Mouse (Mus musculus): Measurements from ENCODE around the gene Zc3hc1.
A peak's percentile ranks its signal among the peaks of the same experiment; 100 is the strongest.
"Not testable (repeated sequence)": the region's sequence is repeated elsewhere in the genome, so short reads cannot be mapped to it uniquely, and the experiment has no call there.

Zc3hc1 gene

DNA sequence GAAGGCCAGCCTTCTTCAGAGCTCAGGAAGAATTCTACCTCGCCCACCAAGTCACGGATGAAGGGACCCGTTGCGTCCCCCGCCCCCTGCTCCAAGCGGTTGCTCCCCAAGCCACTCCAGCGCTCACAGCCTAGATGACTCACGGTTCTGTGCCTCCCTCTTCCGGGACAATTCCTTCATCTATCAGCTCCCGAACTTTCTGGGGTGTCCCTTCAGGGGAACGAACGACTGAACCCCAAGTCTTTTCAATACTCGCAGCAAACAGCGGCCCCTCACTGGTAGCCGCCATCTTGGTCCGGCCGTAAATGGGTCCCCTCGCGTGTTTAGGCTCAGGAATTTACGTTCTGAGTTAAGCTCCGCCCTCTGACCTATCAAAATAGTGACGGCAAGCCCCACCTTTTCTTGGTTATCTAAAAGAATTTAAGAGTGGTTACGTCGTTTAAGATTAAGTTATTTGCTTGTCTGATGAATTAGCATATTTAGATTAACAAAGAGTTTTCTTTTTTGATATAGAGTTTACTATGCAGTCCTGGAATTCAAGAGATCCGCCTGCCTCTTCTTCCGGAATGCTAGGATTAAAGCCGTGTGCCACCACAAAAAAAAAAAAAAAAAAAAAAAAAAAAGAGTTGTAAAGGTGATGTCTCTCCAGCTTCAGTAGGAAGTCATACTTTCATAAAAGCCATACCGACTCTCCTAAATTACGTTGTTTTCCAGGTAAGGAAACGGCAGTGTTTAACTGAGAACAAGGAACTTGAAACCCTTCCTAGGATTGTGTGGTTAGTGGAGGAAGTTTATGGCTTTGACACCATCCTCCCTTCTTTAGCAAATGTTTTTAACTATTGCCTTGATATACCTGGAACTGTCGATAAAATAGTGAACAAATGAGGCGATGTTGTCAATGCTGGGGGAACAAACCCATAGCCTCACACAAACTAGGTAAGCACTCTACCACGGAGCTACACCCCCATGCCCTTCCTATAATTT, at the start of gene Zc3hc1:
Gene Zc3hc1 (minus strand): TSS at position 315 of the 984 bp plus-strand sequence.
- DNase-seq (ENCODE audit: low spot score): peak; percentile 85

DNA sequence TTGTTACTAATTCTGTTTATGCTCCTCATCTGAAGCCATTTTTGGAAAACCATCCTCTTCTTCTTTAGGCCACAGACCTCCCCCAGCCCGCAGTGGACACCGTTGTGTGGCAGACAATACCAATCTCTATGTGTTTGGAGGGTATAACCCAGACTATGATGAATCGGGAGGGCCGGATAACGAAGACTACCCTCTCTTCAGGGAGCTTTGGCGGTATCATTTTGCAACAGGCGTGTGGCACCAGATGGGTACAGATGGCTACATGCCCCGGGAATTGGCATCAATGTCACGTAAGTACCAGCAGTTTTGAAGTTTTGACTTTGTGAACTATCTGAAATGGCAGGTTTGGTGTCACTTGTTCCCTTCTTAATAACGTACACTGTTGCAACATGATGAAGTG, 48.7 kb upstream of the Zc3hc1 start:
- DNase-seq (ENCODE audit: low spot score): no peak

DNA sequence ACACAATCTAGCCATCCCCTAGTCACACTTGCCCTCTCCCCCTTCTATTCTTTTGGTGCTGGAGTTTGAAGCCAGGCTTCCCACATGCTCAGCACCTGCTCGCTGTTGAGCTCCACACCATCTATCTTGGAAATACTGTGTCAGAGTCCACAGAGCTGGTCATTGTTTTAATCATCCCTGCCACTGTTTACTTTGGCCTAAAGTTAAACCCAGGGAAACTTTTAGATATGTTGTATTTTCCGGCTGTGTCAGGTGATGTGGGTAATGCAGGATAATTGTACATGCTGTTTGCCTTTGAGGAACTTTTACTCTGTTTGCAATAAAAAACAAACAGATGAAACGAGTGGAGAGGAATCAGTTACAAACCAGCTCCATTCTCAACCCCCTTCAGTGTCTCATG, 46.2 kb upstream of the Zc3hc1 start:
- DNase-seq (ENCODE audit: low spot score): peak; percentile 57

DNA sequence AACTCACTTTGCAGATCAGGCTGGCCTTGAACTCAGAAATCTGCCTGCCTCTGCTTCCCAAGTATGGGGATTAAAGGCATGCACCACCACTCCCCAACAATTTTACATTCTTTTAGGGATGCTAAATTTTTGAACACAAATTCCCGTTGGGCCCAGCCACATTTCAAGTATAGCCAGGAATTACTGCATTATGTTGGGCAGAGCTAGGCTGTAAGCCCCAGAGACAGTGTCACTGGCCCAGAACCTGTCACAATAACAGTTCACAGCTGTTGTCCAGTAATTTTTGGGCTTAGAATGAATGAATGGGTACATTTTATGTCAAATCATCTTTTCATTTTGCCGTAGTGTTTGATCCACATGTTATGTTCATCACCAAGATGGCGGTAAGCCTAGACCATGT, 45.6 kb upstream of the Zc3hc1 start:
- DNase-seq (ENCODE audit: low spot score): no peak

DNA sequence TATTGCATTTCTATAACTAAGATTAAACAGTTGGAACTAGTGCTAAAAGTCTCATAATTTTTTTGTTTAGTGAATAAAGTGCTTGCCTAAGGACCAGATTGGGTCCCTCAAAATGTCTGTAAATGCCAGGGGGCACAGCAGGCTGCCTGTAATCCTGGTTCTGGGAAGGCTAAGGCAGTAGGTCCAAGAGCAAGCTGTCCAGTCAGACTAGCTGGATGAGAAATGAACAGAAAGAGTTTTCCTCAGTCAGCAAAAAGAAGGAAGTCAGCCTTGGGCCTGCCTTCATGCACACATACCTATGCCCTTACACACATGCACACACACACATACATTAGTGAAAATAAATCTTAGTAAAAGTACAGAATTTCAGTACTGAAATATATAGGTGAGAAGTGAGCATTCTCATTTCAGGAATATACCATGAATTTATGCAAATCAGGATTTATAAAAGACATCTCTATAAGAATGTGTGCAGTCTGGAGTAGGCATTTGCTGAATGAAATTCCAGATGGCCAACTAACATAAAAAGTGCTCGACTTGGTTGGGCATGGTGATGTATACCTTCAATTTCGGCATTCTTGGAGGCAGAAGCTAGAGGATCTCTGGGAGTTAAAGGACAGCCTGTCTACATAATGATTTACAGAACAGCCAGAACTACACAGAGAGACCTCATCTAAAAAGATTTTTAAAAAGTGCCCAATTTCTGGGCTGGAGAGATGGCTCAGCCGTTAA, 41.8 kb upstream of the Zc3hc1 start:
- DNase-seq (ENCODE audit: low spot score): peak; percentile 43

DNA sequence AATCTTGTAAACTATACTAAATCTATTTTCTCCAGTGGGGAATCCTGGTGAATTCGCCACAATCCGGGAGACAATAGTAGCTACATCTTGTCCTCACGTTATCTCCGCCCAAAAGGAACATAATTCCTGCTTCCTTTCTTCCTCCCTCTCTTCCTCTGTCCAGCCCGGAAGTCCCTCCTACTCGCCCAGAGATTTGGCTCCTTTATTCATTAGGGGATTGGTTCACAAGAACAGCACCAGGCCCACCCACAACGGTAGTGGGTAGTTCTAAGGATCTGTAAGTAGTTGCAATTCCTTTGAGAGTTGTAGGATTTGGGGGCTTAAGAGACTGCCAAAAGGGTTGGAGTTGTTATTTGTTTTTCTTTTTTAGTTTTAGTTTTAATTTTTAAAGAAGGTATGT, 26.0 kb upstream of the Zc3hc1 start:
- no peak for DNase-seq (ENCODE audit: low spot score)

DNA sequence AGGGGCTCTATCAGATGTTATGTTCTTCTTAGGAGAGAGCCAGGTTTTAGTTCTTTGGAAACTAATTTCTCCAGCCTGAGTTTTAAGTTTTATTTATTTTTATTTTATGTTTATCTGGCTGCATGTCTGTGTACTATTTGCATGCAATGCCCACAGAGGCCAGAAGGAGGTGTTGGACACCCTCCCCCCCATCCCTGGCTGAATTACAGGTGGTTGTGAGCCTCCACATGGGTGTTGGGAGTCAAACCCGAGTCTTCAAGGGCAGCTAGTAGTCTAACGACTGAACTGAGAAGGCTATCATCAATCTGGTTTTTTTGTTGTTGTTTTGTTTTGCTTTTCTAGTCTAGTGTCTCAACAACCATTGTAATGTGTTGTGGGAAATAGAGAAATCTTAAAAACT, 25.3 kb upstream of the Zc3hc1 start:
- DNase-seq (ENCODE audit: low spot score): no peak

DNA sequence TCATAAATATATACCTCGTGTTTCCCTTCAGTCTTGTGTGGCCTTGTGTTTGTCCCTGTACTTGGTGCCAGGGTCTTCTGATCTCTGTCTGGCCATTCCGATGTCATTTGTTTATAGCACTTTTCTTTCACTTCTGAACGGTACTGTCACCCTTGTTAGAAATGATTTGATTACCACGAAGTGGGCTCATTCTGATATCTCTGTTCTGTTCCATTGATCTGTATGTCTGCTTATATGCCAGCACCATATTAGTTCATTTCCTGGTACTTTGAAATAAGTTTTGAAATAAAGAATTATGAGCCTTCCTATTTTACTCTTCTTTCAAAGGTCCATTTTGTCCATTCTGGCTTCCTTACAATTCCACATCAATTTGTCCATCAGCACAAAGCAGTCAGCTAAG, 20.5 kb upstream of the Zc3hc1 start:
- no peak for DNase-seq (ENCODE audit: low spot score)

DNA sequence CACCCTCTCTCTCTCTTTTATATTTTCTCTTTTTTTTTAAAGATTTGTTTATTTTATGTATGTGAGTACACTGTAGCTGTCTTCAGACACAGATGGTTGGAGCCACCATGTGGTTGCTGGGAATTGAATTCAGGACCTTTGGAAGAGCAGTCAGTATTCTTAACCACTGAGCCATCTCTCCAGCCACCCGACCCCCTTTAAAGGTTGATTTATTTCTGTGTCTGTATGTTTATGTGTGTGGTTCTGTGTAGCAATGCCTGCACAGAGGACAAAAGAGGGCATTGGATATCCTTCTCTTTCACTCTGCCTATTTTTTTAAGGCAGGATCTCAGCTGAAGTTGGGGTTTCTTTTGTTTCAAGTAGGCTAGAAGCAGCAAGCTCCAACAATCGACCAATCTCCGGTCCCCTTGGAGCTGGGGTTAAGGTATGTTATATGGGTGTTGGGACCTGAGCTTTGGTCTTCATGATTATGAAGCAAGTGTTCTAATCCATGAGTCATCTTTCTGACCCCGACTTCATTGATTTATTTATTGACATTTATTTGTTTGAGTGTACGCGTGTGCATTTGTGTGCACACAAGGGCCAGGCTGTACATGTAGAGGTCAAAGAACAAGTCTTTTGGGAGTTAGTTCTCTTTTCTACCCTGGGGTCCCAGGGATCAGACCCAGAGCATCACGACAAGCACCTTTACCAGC, 18.7 kb upstream of the Zc3hc1 start:
- DNase-seq (ENCODE audit: low spot score): no peak

DNA sequence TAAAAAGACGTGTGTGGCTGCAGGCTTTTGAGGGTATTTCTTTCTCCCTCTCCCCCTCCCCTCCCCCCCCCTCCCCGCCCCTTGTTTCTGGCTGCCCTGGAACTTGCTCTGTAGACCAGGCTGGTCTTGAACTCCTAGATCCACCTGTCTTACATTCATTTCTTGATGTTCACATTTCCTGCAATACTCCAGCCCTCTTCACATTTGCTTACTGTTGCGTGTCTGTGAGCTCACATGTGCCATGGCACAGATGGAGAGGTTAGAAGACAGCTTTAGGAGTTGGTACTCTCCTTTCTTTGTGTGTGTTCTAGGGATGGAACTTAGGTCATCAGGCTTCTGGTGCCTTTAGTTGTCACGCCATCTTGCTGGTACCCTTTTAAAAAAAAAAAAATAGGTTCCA, 17.4 kb upstream of the Zc3hc1 start:
- DNase-seq (ENCODE audit: low spot score): no peak

DNA sequence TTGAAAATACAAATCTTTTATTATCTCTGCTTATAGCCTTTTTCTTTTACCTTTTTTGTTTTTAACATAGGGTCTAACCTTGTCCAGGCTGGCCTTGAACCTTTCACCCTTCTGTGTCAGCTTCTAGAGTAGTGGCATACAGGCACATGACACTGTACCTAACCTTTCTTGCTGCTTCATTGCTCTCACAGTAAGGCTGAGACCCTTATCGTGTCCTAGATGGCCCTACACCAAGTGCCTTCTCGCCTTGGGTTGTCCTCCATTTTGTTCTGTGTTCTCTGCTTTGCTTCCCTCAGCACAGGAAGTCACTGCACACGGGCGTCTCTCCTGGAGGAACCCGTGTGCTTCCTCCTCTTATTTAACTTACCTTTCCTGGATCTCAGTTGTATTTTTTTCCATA, 13.8 kb upstream of the Zc3hc1 start:
- no peak for DNase-seq (ENCODE audit: low spot score)

DNA sequence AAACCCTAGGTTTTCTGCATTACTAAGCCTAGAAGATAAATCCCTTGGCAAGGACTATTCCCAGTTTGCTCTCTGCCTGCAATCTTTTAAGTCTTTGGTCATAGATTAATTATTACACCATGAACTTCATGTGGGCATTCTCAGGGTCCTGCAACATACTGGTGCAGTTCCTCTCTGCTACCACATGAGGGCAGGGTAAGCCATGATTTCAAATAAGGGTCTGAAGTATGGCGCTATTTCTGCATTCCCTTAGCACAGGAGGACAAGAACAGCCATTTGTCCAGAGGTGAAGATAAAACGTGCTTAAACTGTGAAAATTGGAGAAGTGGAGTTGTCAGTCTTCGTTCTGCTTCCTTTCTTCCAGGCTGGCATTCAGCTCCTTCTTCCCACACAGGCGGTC, 12.6 kb upstream of the Zc3hc1 start:
- peak; percentile 77 for DNase-seq (ENCODE audit: low spot score)

DNA sequence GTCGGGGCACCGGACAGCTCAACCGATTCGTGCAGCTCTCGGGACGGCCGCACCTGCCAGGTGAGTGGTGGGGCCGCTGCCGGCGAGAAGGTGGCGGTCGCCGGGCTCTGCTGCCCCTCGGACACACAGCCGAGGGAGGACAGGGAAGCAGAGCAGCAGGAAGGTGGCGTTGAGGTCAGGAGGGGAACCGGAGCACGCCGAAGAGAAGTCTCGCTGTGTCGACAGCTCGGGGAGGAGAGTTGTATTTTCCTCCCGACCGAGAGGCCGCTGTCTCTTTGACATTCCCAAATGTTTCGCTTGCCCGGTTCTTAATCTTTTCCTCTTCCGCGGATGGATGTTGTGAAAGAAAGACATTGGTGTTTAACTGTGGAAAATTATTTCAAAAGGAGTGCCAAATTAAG, 11.3 kb upstream of the Zc3hc1 start:
- DNase-seq (ENCODE audit: low spot score): no peak

DNA sequence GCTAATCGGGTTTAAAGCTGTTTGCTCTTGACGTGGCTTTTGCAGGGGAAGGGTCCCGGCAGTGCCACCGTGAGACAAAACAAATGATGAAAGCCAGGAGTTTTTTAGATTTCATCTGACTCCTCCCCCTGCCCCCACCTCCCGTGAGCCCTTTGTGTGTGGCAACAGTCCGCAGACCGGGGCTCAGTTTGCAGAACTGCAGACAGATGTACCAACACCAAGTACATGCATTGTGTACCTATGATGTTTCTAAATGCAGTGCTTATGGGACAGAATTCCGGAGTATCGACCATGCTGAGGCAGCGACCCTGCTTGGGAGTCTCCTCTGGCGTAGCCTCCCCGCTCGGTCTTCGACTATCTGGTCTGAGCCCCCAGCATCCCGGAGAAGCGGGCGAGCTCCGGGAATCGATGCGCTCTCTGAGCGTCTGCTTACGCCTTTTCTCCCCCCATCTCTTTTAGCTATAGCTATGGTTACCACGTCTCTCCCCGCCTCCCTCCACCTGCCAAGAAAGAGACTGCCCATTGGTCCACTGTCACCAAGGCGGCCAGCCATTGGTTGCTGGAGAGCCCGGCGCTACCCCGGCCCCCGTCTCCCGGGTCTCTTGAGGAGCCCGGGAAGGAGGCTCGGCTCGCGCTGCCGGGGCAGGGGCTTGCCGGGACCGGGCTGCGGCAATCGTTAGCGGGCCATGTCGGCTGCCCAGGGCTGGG, 10.6 kb upstream of the Zc3hc1 start, which contains the start of gene Klhdc10:
Gene Klhdc10 (plus strand): TSS at position 561 of the 708 bp plus-strand sequence.
- peak; percentile 100 for DNase-seq (ENCODE audit: low spot score)

DNA sequence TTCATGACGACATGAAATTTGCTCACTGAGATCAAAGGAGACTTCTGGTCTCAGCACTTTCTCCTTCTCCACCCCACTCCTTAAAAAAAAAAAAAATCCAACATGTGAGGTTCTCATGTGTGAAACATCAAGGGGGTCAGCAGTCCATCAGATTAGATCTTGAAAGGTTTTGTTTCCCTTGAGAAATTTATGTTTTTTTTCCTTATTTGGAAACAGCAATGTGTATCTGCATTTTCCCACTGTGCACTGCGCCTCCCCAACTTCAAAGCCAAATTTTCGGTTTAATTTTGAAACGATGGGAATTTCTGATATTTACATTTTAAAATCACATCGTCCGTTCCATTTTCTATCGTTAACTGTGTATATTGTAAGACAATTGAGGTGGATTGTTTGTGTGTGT, 9.9 kb upstream of the Zc3hc1 start:
- DNase-seq (ENCODE audit: low spot score): no peak

DNA sequence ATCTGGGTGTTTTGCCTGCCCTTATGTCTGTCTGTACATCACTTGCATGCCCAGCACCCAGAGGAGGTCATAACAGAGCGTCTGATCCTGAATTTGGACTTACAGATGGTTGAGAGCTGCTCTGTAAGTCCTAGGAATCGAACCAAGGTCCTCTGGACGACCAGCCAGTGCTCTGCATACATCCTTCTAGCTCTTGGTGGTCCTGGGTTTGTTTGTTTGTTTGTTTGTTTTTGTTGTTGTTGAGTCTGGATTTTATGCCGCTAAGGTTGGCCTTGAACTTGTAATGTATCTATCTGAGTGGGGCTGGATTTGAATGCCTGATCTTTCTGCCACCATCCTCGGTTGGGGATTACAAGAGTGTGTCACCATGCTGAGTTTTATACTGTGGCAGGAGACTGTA, 9.3 kb upstream of the Zc3hc1 start:
- DNase-seq (ENCODE audit: low spot score): no peak

DNA sequence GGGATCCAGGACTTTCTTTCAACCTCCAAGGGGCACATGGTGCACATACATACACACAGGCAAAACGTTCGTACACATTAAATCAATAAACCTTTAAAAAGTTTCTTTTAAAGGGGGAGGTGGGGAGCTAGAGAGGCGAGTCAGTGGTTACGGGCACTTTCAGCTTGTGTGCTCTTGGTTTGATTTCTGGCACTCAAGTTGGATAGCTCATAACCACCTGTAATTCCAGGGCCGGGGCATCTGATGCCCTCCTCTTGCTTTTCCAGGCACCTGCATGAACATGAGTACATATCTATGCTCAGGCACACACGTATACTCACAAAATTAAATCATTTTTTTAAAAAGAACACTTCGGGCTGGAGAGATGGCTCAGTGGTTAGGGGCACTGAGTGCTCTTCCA, 1.2 kb upstream of the Zc3hc1 start:
- no peak for DNase-seq (ENCODE audit: low spot score)

DNA sequence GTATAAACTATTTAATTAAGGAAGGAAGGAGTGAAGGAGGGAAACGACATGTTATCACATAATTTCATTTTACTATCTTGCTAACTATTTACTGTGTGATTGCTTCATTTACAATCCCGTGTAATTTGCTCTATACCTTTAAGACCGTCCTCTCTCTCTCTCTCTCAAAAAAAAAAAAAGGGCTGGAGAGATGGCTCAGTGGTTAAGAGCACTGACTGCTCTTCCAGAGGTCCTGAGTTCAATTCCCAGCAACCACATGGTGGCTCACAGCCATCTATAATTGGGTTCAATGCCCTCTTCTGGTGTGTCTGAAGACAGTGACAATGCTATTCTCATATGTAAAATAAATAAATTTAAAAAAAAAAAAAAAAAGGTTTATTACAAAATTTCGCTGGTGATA, 557 bp downstream of the Zc3hc1 start:
- not testable (repeated sequence) for DNase-seq (ENCODE audit: low spot score)

DNA sequence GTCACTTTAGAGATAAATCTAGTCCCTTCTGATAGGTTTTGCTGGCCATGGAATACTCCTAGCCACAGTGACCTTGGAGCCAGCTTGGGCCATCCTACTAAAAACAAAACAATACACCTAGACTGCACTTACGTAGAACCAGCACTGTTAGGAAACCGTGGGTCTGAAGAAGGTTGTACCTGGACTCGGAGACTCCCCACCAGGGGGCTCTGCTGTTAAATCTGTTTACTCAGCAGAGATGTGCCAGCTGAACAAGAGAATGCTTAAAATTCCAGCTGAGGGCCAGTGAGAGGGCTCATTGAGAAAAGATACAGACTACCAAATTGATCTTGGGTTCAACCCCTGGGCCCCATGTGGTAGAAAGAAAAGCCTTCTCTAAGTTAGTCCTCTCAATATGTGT, 9.7 kb downstream of the Zc3hc1 start:
- no peak for DNase-seq (ENCODE audit: low spot score)

DNA sequence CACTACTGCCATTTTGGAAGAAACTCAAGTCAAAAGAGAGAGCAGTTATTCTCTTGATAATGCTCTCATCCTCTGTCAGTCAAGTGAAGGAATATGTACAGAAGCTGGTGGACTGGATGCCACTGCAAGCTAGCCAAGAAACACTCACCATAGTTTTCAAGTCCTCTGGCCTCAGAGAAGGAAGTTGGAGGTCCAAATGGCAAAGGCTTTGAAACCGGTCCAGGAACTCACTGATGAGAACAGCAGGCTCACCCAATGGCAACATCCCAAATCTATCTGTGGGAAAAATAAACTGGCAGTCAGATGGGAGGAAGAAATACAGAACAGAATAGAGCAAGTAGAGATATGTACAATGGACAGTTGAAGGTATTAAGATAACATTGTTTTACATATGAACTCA, 15.0 kb downstream of the Zc3hc1 start:
- DNase-seq (ENCODE audit: low spot score): no peak

DNA sequence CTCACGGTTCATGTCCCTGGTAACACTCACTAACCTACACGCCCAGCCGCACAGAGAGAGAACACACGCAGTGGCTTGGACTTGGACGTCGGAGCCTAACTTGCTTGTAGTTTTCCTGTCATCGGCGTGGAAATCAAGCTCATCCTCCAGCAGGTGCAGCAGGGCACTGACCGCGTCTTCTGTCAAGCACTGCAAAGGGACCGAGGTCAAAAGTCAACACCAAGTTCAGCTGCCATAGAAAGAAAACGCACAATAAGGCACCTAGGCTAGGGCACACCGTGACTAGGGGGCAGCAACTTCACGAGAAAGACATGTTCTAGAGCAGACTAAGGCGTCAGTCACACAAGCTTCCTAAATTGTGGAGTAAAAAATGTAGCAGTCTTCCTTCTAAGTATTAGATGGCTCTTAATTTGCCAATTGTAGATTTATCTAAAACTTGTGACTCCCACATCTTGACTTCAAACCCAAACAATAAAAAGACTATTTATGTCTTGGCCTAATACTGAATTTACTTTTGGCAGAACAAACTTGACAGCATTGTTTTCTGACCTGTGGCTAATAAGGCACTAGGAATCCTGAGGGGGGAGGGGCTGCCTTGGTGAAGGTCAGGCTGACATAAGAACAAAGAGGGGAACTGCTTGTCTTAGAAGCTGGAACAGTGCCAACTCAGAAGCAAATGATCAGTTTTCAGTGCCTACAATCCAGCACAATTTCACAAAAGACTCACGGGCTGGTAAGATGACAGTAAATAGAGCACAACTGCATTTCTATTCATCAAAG, 15.9 kb downstream of the Zc3hc1 start:
- peak; percentile 42 for DNase-seq (ENCODE audit: low spot score)
